Mouse (Mus musculus) liver, adult 2 months (tissue): ENCODE results near the gene Sytl1. TPM values are rescaled to one million over a fixed set of nuclear protein-coding genes. Genes with fewer than 3 reads are reported as not detected.

ENCODE experiments used
- DNase-seq: peaks from one replicate; pipeline ENCODE4 v3.0.0-alpha.2; 2011; ENCODE audit warnings: low read depth, low spot score; ENCODE audit errors: extremely low read depth
- H3K27ac ChIP-seq: fragments of 200-500 bp; replicated peaks from 2 replicates; pipeline ENCODE4 v1.5.1; 2012; ENCODE audit warnings: low read depth, mild to moderate bottlenecking, control low read depth, inconsistent platforms, low read length; ENCODE audit not compliant: insufficient read depth
- H3K27me3 ChIP-seq: fragments of 200-500 bp; 2 replicates; pipeline ENCODE4 v1.6.1; 2012; ENCODE audit warnings: mild to moderate bottlenecking, moderate library complexity, low read length, inconsistent platforms; ENCODE audit not compliant: control insufficient read depth, insufficient read depth
- H3K36me3 ChIP-seq: fragments of 200-500 bp; 2 replicates; pipeline ENCODE4 v1.6.1; 2012; ENCODE audit warnings: low read length, inconsistent platforms; ENCODE audit not compliant: control insufficient read depth, insufficient read depth
- H3K4me1 ChIP-seq: fragments of 200-500 bp; 2 replicates; pipeline ENCODE4 v1.6.1; 2011; ENCODE audit warnings: low read length; ENCODE audit not compliant: control insufficient read depth, insufficient read depth
- H3K4me3 ChIP-seq: fragments of 200-500 bp; 2 replicates; pipeline ENCODE4 v1.5.1; 2011; ENCODE audit warnings: low read depth, mild to moderate bottlenecking, control low read depth, low read length, moderate library complexity; ENCODE audit not compliant: insufficient read depth
- H3K79me2 ChIP-seq: fragments of 200-500 bp; 2 replicates; pipeline ENCODE4 v1.6.1; 2012; ENCODE audit warnings: inconsistent platforms, mild to moderate bottlenecking, low read length, moderate library complexity; ENCODE audit not compliant: control insufficient read depth, insufficient read depth
- H3K9ac ChIP-seq: fragments of 200-500 bp; 2 replicates; pipeline ENCODE4 v1.6.1; 2012; ENCODE audit warnings: low read depth, mild to moderate bottlenecking, control low read depth, inconsistent platforms, low read length
- CTCF ChIP-seq: fragments of 200-500 bp; IDR thresholded peaks from 2 replicates; pipeline ENCODE4 v1.5.1; 2011; ENCODE audit warnings: low read depth, low read length, control low read depth
- POLR2A ChIP-seq: fragments of 200-500 bp; IDR thresholded peaks from 2 replicates; pipeline ENCODE4 v1.6.1; 2011; ENCODE audit warnings: low read length, control low read depth; ENCODE audit not compliant: insufficient read depth; ENCODE audit errors: extremely low read depth
- WGBS: fragments of 180-500 bp; shearing (Covaris S2); methylation state at CpG from one replicate; pipeline ENCODE4 v1.1.7; 2018; 5-methylcytosine and 5-hydroxymethylcytosine counted together
- polyA plus RNA-seq: library from polyadenylated mRNA; depleted of rRNA; stranded (reverse); fragments of >200 nt; gene quantifications from 2 replicates; pipeline ENCODE4 v1.2.3, GENCODE M21; 2012
- total RNA-seq: library from RNA; depleted of rRNA; stranded (reverse); fragments of >200 nt; gene quantifications from 2 replicates; pipeline ENCODE4 v1.2.3, GENCODE M21; 2014

Sytl1 gene
- total and polyA plus RNA-seq, 2 experiments = 2.9 to 4.2 TPM

DNA sequence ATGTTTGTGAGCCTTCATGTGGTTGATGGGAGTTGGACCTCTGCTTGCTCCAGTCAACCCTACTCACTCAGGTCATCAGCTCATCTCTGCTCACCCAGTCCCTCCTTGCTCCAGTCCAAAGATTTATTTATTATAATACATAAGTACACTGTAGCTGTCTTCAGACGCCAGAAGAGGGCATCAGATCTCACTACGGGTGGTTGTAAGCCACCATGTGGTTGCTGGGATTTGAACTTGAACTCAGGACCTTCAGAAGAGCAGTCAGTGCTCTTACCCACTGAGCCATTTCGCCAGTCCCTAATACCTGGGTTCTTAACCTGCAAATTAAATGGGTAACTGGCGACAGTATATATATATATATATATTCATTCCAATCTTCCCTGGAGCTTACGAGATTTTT is 27.5 kb downstream of the Sytl1 start:
- no peaks in the 10 kb centered on the region for H3K27me3 ChIP-seq
- no peak for DNase-seq
- TF ChIP-seq CTCF (no peak), POLR2A (no peak)
- H3K9ac ChIP-seq = no peak overlapping the region
- H3K79me2 ChIP-seq = no peaks in the 10 kb centered on the region
- H3K27ac ChIP-seq = no peak overlapping the region
- H3K4me3 ChIP-seq = no peak overlapping the region
- no peaks in the 10 kb centered on the region for H3K4me1 ChIP-seq
- no peaks in the 10 kb centered on the region for H3K36me3 ChIP-seq
- WGBS = 83% methylated on average over 5 of the region's 5 CpGs

DNA sequence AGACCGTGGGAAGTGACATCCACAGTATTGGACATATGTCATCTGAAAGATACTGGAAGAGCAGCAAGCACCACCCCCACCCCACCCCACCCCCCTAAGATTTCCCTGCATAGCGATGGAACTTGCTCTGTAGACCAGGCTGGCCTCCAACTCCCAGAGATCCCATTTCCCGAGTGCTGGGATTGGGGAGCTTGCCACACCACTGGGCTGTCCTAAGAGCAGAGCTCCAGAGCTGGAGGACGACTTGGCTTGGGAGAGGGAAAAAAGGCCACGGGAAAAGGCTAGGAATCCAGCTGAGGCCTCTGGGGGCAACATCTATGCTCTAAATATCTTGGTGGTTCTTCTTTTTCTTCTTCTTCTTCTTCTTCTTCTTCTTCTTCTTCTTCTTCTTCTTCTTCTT is 28.1 kb downstream of the Sytl1 start:
- no peak for DNase-seq
- TF ChIP-seq CTCF = no peak
- no peak for TF ChIP-seq POLR2A
- no peak overlapping the region for H3K9ac ChIP-seq
- no peaks in the 10 kb centered on the region for H3K4me1 ChIP-seq
- H3K79me2 ChIP-seq = no peaks in the 10 kb centered on the region
- 67% methylated on average over 5 of the region's 5 CpGs for WGBS
- H3K4me3 ChIP-seq = no peak overlapping the region
- H3K36me3 ChIP-seq = no peaks in the 10 kb centered on the region
- no peak overlapping the region for H3K27ac ChIP-seq
- H3K27me3 ChIP-seq = no peaks in the 10 kb centered on the region

DNA sequence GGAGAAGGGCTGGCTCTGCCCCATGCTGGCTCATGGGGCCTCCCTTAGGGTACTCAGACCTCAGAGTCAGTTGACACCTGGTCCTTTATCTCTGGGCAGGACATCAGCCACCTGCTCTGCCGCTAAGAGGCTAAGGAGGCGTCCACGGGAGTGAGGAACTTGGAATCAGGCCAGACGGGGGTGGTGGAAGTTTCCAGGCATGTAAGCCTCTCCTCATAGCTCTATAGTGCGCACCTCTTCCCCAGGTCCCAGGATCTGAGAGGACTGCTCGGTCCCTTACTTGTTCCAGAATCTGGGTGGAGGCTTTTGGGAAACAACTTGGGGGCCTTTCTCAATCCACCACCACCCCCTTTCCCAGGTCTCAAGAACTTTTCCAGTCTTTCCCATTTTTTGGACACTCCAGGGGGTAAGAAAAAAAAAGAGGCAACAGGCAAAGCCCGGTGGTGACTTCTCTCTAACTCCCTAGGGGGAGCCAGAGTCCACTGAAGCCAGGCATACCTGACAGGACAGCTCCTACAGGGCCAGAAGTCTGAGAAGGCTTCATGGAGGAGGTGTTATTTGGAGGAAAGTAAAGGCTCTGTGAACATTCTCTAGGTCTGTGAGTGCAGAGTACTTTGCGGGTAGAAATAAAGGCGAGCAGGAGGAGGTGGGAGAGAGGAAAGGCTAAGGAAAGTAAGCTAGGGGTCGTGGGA is 29.5 kb downstream of the Sytl1 start:
- Histone ChIP-seq H3K27ac (no peak overlapping the region), H3K27me3 (no peaks in the 10 kb centered on the region), H3K4me3 (no peak overlapping the region), H3K4me1 (no peaks in the 10 kb centered on the region), H3K36me3 (no peaks in the 10 kb centered on the region), H3K9ac (no peak overlapping the region), H3K79me2 (no peaks in the 10 kb centered on the region)
- peak; percentile 50 for DNase-seq
- TF ChIP-seq POLR2A (no peak), CTCF (peak; percentile 83)
- 36% methylated on average over 10 of the region's 10 CpGs for WGBS

DNA sequence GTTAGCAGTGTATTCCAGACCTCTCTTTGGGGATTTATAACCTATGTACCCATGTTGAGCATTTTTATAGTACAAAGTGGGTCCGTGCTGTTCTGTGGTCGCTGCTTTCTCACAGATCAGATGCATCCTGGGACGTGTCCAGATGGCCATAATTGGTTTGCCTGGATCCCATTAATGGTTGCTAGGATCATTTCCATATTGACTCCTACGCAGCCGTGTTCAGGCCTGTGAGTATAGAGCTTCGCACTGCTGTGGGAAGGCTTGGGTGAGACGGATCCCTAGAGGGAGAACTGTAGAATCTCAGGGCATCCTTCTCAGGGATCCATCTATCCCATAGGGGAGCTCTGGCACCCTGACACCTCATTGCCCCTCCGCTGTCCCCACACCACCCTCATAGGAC is 33.3 kb downstream of the Sytl1 start:
- Histone ChIP-seq H3K79me2 (no peaks in the 10 kb centered on the region), H3K9ac (no peak overlapping the region), H3K27me3 (no peaks in the 10 kb centered on the region), H3K36me3 (no peaks in the 10 kb centered on the region), H3K27ac (no peak overlapping the region), H3K4me3 (no peak overlapping the region), H3K4me1 (no peaks in the 10 kb centered on the region)
- WGBS = 86% methylated on average over 8 of the region's 8 CpGs
- TF ChIP-seq CTCF = no peak
- no peak for TF ChIP-seq POLR2A
- DNase-seq = no peak

DNA sequence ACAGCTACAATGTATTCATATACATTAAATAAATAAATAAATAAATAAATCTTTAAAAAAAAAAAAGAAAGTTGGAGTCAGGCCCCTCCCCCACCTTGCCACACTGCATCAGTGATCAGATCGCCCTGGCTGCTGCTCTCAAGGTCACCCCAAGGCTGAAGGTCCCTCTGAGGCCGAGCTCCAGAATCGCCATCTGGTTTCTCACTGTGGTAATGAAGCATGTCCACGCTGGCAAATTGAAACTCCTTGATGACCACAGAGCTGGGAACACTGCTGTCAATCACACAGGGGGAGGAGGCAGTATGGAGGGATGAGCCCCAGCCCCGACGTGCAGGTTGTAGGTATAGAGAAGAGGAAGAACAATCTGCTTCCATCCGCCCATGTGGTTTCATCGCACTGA is 35.3 kb downstream of the Sytl1 start:
- no peaks in the 10 kb centered on the region for H3K36me3 ChIP-seq
- no peak overlapping the region for H3K27ac ChIP-seq
- DNase-seq = no peak
- H3K4me1 ChIP-seq = no peaks in the 10 kb centered on the region
- no peaks in the 10 kb centered on the region for H3K79me2 ChIP-seq
- no peak overlapping the region for H3K9ac ChIP-seq
- WGBS = 65% methylated on average over 8 of the region's 8 CpGs
- H3K4me3 ChIP-seq = no peak overlapping the region
- no peak for TF ChIP-seq POLR2A
- no peak for TF ChIP-seq CTCF
- no peaks in the 10 kb centered on the region for H3K27me3 ChIP-seq

DNA sequence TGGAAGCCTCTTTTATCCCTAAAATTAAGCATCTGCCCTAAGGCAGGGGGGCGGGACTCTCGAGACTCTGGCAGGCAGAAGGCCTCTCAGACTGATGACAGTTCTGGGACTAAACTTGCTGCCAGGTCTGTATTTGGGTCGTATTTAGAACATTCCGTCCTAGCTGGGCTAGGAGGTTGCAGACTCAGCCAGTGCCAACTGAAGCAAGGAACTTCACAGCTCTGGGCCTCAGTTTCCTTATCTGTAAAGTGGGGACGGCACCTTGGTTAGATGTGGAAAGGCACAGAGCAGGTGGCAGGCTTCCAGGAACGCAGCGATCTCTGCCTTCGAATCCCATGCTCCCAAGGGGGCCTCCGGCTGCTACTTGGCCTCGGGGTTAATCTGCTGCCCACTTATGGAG is 36.8 kb downstream of the Sytl1 start:
- no peak overlapping the region for H3K4me3 ChIP-seq
- H3K79me2 ChIP-seq = no peaks in the 10 kb centered on the region
- no peak overlapping the region for H3K27ac ChIP-seq
- 76% methylated on average over 10 of the region's 10 CpGs for WGBS
- no peaks in the 10 kb centered on the region for H3K36me3 ChIP-seq
- H3K27me3 ChIP-seq = no peaks in the 10 kb centered on the region
- no peak overlapping the region for H3K9ac ChIP-seq
- no peaks in the 10 kb centered on the region for H3K4me1 ChIP-seq
- TF ChIP-seq POLR2A (no peak), CTCF (no peak)
- DNase-seq = no peak
